Mouse (Mus musculus): ENCODE results near the gene Scn2b.

Scn2b gene

GRCm38 (mm10) chr9:45117741-45118431 lies at the start of gene Scn2b:
Scn2b (plus strand) TSS chr9:45117782.
- no peak for DNase-seq (ENCODE audit: low read depth, low spot score)

GRCm38 (mm10) chr9:45071800-45072199 lies 45.8 kb upstream of the Scn2b start:
- DNase-seq (ENCODE audit: low read depth, low spot score): no peak

- no peak for DNase-seq (ENCODE audit: low read depth, low spot score)
These were observed 39.7 kb upstream of the Scn2b start for GRCm38 (mm10) chr9:45077859-45078258.

GRCm38 (mm10) chr9:45079011-45079410 lies 38.6 kb upstream of the Scn2b start, which contains the start of gene Jaml:
Jaml (plus strand) TSS chr9:45079183.
- peak; percentile 59 for DNase-seq (ENCODE audit: low read depth, low spot score)

- DNase-seq (ENCODE audit: low read depth, low spot score): peak; percentile 60
These were observed 34.5 kb upstream of the Scn2b start for GRCm38 (mm10) chr9:45083132-45083531.

- DNase-seq (ENCODE audit: low read depth, low spot score): no peak
These were observed 33.0 kb upstream of the Scn2b start for GRCm38 (mm10) chr9:45084556-45084955.

GRCm38 (mm10) chr9:45085741-45086690 lies 31.6 kb upstream of the Scn2b start:
- peak; percentile 19 for DNase-seq (ENCODE audit: low read depth, low spot score)

- no peak for DNase-seq (ENCODE audit: low read depth, low spot score)
These were observed 29.5 kb upstream of the Scn2b start for GRCm38 (mm10) chr9:45088040-45088439.

- no peak for DNase-seq (ENCODE audit: low read depth, low spot score)
These were observed 26.8 kb upstream of the Scn2b start for GRCm38 (mm10) chr9:45090811-45091210.

- no peak for DNase-seq (ENCODE audit: low read depth, low spot score)
These were observed 24.9 kb upstream of the Scn2b start for GRCm38 (mm10) chr9:45092641-45093040.

- no peak for DNase-seq (ENCODE audit: low read depth, low spot score)
These were observed 22.2 kb upstream of the Scn2b start for GRCm38 (mm10) chr9:45095149-45095937.

GRCm38 (mm10) chr9:45097877-45098276 lies 19.7 kb upstream of the Scn2b start:
- DNase-seq (ENCODE audit: low read depth, low spot score): no peak

GRCm38 (mm10) chr9:45098426-45098825 lies 19.2 kb upstream of the Scn2b start:
- no peak for DNase-seq (ENCODE audit: low read depth, low spot score)

- no peak for DNase-seq (ENCODE audit: low read depth, low spot score)
These were observed 15.1 kb upstream of the Scn2b start for GRCm38 (mm10) chr9:45102528-45102927.

GRCm38 (mm10) chr9:45103211-45103979 lies 14.2 kb upstream of the Scn2b start:
- DNase-seq (ENCODE audit: low read depth, low spot score): no peak

- no peak for DNase-seq (ENCODE audit: low read depth, low spot score)
These were observed 11.8 kb upstream of the Scn2b start for GRCm38 (mm10) chr9:45105596-45106374.

GRCm38 (mm10) chr9:45115706-45116105 lies 1.9 kb upstream of the Scn2b start:
- no peak for DNase-seq (ENCODE audit: low read depth, low spot score)

- DNase-seq (ENCODE audit: low read depth, low spot score): peak; percentile 70
These were observed 763 bp upstream of the Scn2b start for GRCm38 (mm10) chr9:45116819-45117218.

- DNase-seq (ENCODE audit: low read depth, low spot score): no peak
These were observed 970 bp downstream of the Scn2b start for GRCm38 (mm10) chr9:45118552-45118951.

GRCm38 (mm10) chr9:45119316-45119953 lies 1.9 kb downstream of the Scn2b start:
- DNase-seq (ENCODE audit: low read depth, low spot score): no peak
